Mouse (Mus musculus): ENCODE measurements at regions not wholly inside any gene's neighbourhood (a gene's known extent, or its start where the extent isn't known, plus 50 kb on each side); places are given as distances from the start of the nearest gene placed in this dataset.
A peak's percentile ranks its signal among the peaks of the same experiment; 100 is the strongest.
"Not testable (repeated sequence)": the region's sequence is repeated elsewhere in the genome, so short reads cannot be mapped to it uniquely, and the experiment has no call there.

DNA sequence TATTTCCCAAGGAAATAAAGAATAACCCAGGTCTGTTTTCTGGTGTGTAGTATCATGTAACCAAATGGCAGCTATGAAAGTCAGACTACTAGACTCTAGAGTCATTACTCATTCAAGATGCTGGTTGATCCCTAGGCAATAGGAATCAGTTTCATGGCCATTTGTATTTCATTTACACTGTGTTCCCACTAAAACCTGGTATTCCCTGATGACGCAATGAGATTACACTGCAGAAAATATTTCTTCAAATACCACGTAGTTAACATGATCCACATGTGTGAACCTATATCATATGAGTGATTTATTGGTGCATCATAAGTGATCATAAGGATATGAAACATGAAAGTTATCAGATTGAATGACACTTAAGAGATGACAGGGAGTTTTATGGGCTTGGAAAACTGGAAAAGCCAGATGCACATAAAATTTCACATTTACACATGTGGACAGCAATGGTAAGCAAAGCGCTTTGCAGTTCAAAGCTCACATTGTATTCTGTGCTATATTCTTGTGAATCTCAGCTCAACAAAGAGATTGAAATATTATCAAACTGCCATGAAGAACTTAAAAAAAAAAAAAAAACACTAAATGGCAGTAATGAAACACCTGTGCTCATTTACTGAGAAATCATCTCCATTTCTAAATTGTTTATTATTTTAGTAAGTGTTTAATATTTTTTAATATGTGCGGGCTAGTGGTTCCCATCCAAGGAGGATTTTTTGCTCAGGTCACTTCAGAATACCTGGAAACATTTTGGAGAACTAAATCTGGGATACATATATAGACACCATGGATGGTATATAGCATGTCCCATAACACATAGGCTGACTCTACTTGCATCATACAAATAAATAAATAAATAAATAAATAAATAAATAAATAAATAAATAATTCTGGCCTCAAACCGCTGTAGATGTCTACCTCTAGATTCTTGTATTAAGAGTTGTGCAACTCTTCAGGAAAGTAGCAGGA lies 758.2 kb downstream of the Cdh11 start:
- no peak for TF ChIP-seq POLR2A (IDR thresholded peaks at IDR 0.05; ENCODE audit: borderline replicate concordance, extremely low read depth, insufficient read depth, insufficient read length)
- no peak overlapping the region for H3K4me3 ChIP-seq (replicated peaks; ENCODE audit: low read length)

DNA sequence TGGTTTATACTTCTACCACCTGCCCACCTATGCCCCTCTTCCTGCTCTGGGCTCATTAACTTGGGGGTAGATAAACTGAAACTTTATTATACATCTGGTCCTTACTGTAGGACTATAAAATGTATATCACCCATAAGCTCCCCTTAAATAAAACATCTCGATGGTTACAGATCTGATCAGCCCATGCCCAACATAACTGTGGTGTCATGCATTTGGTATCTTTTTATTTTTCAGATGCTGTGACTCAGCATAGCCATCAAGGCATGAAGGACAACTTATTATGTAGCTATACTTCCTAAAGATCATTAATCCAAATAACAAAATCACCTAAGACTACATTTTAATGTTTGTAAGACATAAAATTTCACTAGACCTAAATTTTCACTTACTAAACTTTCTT lies 761.0 kb downstream of the Cdh11 start:
- H3K4me3 ChIP-seq (replicated peaks; ENCODE audit: low read length) = no peak overlapping the region
- no peaks in the 10 kb centered on the region for H3K9me3 ChIP-seq (ENCODE audit: control insufficient read depth, low read length)
- no peak overlapping the region for H3K4me2 ChIP-seq (replicated peaks; ENCODE audit: low read depth, low read length, severe bottlenecking)
- TF ChIP-seq POLR2A (IDR thresholded peaks at IDR 0.05; ENCODE audit: borderline replicate concordance, extremely low read depth, insufficient read depth, insufficient read length) = no peak
- H3K36me3 ChIP-seq (ENCODE audit: control insufficient read depth, insufficient read depth, low read length) = no peaks in the 10 kb centered on the region
- H3K9ac ChIP-seq (ENCODE audit: low read depth, low read length, severe bottlenecking) = no peak overlapping the region
- H3K4me1 ChIP-seq (ENCODE audit: control insufficient read depth, insufficient read depth, low read length) = no peaks in the 10 kb centered on the region
- WGBS = 68% methylated on average over 1 of the region's 1 CpGs
- H3K27me3 ChIP-seq (ENCODE audit: control insufficient read depth, insufficient read depth, low read length) = no peaks in the 10 kb centered on the region
- DNase-seq (ENCODE audit: low spot score) = no peak
- no peak for ATAC-seq (ENCODE audit: low FRiP score, low read depth)
- no peak overlapping the region for H3K27ac ChIP-seq (replicated peaks; ENCODE audit: low read depth, low read length)

More for the DNA sequence above, 758.2 kb downstream of the Cdh11 start:
- Histone ChIP-seq H3K9ac (ENCODE audit: low read depth, low read length, severe bottlenecking) (no peak overlapping the region), H3K9me3 (ENCODE audit: control insufficient read depth, low read length) (no peaks in the 10 kb centered on the region), H3K4me2 (replicated peaks; ENCODE audit: low read depth, low read length, severe bottlenecking) (no peak overlapping the region), H3K27me3 (ENCODE audit: control insufficient read depth, insufficient read depth, low read length) (no peaks in the 10 kb centered on the region), H3K4me1 (ENCODE audit: control insufficient read depth, insufficient read depth, low read length) (no peaks in the 10 kb centered on the region), H3K36me3 (ENCODE audit: control insufficient read depth, insufficient read depth, low read length) (no peaks in the 10 kb centered on the region), H3K27ac (replicated peaks; ENCODE audit: low read depth, low read length) (no peak overlapping the region)
- 46% methylated on average over 5 of the region's 5 CpGs for WGBS
- DNase-seq (ENCODE audit: low spot score) = peak; percentile 83
- peak; percentile 88 for ATAC-seq (ENCODE audit: low FRiP score, low read depth)

DNA sequence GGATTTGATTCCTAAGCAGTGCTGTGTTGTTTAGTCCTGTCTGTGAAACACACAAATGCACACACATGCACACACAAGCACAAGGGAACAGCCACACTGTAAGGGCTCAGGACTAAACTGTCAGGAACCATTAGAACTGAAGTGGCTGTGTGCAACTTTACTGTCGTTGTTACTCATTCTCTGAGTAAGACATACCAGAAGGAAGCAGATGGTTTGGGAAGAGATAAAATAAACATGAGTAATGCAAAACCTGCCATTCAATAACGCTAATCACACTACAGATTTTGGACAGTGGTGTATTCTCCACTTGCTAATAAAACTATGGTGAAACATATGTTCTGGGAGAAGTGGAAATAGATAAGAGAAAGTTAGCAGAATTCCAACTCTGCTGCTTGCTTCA lies 767.7 kb downstream of the Cdh11 start:
- DNase-seq (ENCODE audit: low spot score) (no peak), ATAC-seq (ENCODE audit: low FRiP score, low read depth) (no peak)
- no peaks in the 10 kb centered on the region for H3K27me3 ChIP-seq (ENCODE audit: control insufficient read depth, insufficient read depth, low read length)
- no peak overlapping the region for H3K4me3 ChIP-seq (replicated peaks; ENCODE audit: low read length)
- no peak overlapping the region for H3K27ac ChIP-seq (replicated peaks; ENCODE audit: low read depth, low read length)
- H3K4me1 ChIP-seq (ENCODE audit: control insufficient read depth, insufficient read depth, low read length) = no peaks in the 10 kb centered on the region
- WGBS = 64% methylated on average over 2 of the region's 2 CpGs
- H3K36me3 ChIP-seq (ENCODE audit: control insufficient read depth, insufficient read depth, low read length) = no peaks in the 10 kb centered on the region
- H3K9me3 ChIP-seq (ENCODE audit: control insufficient read depth, low read length) = no peaks in the 10 kb centered on the region
- H3K4me2 ChIP-seq (replicated peaks; ENCODE audit: low read depth, low read length, severe bottlenecking) = no peak overlapping the region
- no peak for TF ChIP-seq POLR2A (IDR thresholded peaks at IDR 0.05; ENCODE audit: borderline replicate concordance, extremely low read depth, insufficient read depth, insufficient read length)
- no peak overlapping the region for H3K9ac ChIP-seq (ENCODE audit: low read depth, low read length, severe bottlenecking)

DNA sequence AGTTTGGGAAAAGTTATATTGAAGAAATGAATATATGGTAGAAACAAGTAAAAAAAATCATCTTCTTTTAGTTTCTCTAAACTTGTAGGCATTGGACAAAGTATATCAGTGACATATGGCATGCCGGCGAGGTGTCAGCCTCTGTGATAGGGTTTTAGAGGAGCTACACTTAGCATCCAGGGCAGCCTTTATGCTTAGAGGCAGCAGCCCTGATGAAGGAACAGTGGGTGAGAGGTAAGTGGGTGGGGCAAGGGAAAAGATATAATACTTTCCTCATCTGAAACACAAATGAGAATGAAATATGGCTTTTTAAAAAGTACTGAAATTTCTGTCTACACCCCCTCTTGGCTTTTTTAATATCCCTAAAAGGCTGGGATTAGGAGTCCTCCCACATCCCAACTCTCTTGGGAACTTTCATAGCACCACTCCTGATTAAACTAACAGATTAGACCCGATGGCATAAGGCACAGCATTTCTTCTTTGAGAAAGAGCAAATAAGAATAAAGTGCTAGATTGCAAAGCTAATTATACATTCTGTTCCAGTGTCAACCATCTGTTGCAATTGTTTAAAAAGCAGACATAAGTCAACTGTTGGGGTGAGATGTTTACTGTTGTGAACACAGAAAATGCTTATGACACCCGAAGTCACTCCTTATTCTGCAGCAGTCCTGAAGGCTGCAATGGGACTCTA lies 785.0 kb downstream of the Cdh11 start:
- Histone ChIP-seq H3K9me3 (ENCODE audit: control insufficient read depth, low read length) (no peaks in the 10 kb centered on the region), H3K9ac (ENCODE audit: low read depth, low read length, severe bottlenecking) (no peak overlapping the region), H3K4me1 (ENCODE audit: control insufficient read depth, insufficient read depth, low read length) (no peaks in the 10 kb centered on the region), H3K4me3 (replicated peaks; ENCODE audit: low read length) (no peak overlapping the region), H3K36me3 (ENCODE audit: control insufficient read depth, insufficient read depth, low read length) (no peaks in the 10 kb centered on the region), H3K27ac (replicated peaks; ENCODE audit: low read depth, low read length) (no peak overlapping the region), H3K27me3 (ENCODE audit: control insufficient read depth, insufficient read depth, low read length) (no peaks in the 10 kb centered on the region), H3K4me2 (replicated peaks; ENCODE audit: low read depth, low read length, severe bottlenecking) (no peak overlapping the region)
- DNase-seq (ENCODE audit: low spot score) (no peak), ATAC-seq (ENCODE audit: low FRiP score, low read depth) (no peak)
- no peak for TF ChIP-seq POLR2A (IDR thresholded peaks at IDR 0.05; ENCODE audit: borderline replicate concordance, extremely low read depth, insufficient read depth, insufficient read length)
- 86% methylated on average over 4 of the region's 4 CpGs for WGBS

DNA sequence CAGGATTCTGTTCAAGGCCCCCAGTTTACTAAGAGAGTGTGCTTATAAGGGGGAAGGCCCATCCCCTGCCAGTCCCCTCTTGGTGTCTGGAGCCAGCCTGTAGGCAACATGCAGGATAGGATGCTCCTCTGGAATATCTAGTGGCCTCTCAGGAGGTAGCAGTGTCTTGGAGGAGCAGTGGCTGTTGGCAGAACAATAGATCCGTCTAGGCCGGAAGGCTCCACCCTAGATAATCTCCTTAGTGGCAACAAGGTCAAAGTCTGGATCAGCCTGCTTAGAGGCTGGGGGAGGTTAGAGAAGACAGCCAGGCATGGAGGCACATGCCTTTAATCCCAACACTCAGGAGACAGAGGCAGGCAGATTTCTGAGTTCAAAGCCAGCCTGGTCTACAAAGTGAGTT lies 788.7 kb downstream of the Cdh11 start:
- not testable (repeated sequence) for H3K36me3 ChIP-seq (ENCODE audit: control insufficient read depth, insufficient read depth, low read length); H3K4me2 ChIP-seq (replicated peaks; ENCODE audit: low read depth, low read length, severe bottlenecking); ATAC-seq (ENCODE audit: low FRiP score, low read depth); H3K4me3 ChIP-seq (replicated peaks; ENCODE audit: low read length); H3K9me3 ChIP-seq (ENCODE audit: control insufficient read depth, low read length); H3K9ac ChIP-seq (ENCODE audit: low read depth, low read length, severe bottlenecking); H3K27me3 ChIP-seq (ENCODE audit: control insufficient read depth, insufficient read depth, low read length); H3K27ac ChIP-seq (replicated peaks; ENCODE audit: low read depth, low read length); H3K4me1 ChIP-seq (ENCODE audit: control insufficient read depth, insufficient read depth, low read length); DNase-seq (ENCODE audit: low spot score)
- WGBS = 93% methylated on average over 2 of the region's 2 CpGs
